Mouse (Mus musculus) stomach, postnatal 0 days (tissue): ENCODE measurements around the gene Mapk9.

Experiments used
- CTCF ChIP-seq: IDR thresholded peaks from 2 replicates; pipeline ENCODE4 v1.5.1; 2016; ENCODE audit warnings: antibody characterized with exemption, low read depth, mild to moderate bottlenecking, moderate library complexity
- EP300 ChIP-seq: optimal IDR thresholded peaks from 2 replicates; pipeline ENCODE3; 2016; ENCODE audit warnings: antibody characterized with exemption

GRCm38 (mm10) chr11:49803801-49804200 is 42.8 kb upstream of the Mapk9 start:
- TF ChIP-seq CTCF (no peak), EP300 (no peak)
